Comparison of ENCODE assay signal across 24 mouse cellular contexts in genomic region chr6:49394276-49394675, GRCm38 (mm10). TPM values are rescaled to one million over a fixed set of nuclear protein-coding genes. Genes with fewer than 3 reads are reported as not detected.
"Had no signal": no experiment of that assay in that cellular context is flagged by ENCODE, and none has a peak within 500 bp of the region (broad histone marks: within the 10 kb centered on the region; RNA-seq: fewer than 3 reads in every experiment).

No protein-coding gene starts in this region.

- DNase-seq: lung, embryonic 14.5 days; lung, postnatal 10 days; lung, postnatal 4 days; midbrain, embryonic 14.5 days; retina, postnatal 1 day; right cerebral cortex, adult 18-20 months; right cerebral cortex, postnatal 25 days; right cerebral cortex, postnatal 4 days; spleen, adult 18-20 months; thymus, adult 18-20 months; thymus, postnatal 14 days; thymus, postnatal 36 days had no signal

- H3K4me1 ChIP-seq: midbrain, embryonic 10.5 days; midbrain, embryonic 12.5 days; neural tube, embryonic 13.5 days; neural tube, embryonic 15.5 days had no signal

- ATAC-seq: midbrain, embryonic 16.5 days had no signal

- H3K27me3 ChIP-seq: midbrain, embryonic 12.5 days; neural tube, embryonic 13.5 days; neural tube, embryonic 15.5 days had no signal

- H3K27ac ChIP-seq: midbrain, embryonic 10.5 days; midbrain, embryonic 12.5 days; neural tube, embryonic 13.5 days; neural tube, embryonic 15.5 days had no signal

- H3K9ac ChIP-seq: lung, embryonic 14.5 days; midbrain, embryonic 12.5 days; neural tube, embryonic 13.5 days; neural tube, embryonic 15.5 days had no signal

- H3K4me3 ChIP-seq: midbrain, embryonic 10.5 days; midbrain, embryonic 12.5 days; myocyte; neural tube, embryonic 13.5 days; neural tube, embryonic 15.5 days had no signal

- H3K36me3 ChIP-seq: midbrain, embryonic 10.5 days; midbrain, embryonic 12.5 days; neural tube, embryonic 13.5 days; neural tube, embryonic 15.5 days had no signal

RNA-seq across cellular contexts. Expression of gene Stk31, which starts 1.1 kb away (rescaled TPM):
- total RNA-seq: megakaryocyte, adult 5-6 weeks; megakaryocyte-erythroid progenitor cell, adult 5-6 weeks had no signal
- polyA plus RNA-seq: lung, embryonic 14.5 days; midbrain, embryonic 12.5 days; midbrain, embryonic 14.5 days; myocyte; neural tube, embryonic 11.5 days; neural tube, embryonic 13.5 days; small intestine, adult 2 months; stomach, embryonic 14.5 days; stomach, embryonic 16.5 days had no signal
